7 mouse cellular contexts compared by ENCODE assay signal in genomic region chrX:167233104-167233687, GRCm38 (mm10). TPM values are rescaled to one million over a fixed set of nuclear protein-coding genes. Genes with fewer than 3 reads are reported as not detected.
DNase-seq lines count a peak whose midpoint lies in the region; ATAC-seq and TF ChIP-seq lines count a peak whose summit lies in the region.

No protein-coding gene starts in this region.

- peak; percentile 66 for DNase-seq in adrenal gland, postnatal 25 days
- DNase-seq in embryonic facial prominence, embryonic 14.5 days (ENCODE audit: low spot score) = peak; percentile 76
- peak; percentile 71 to 83 for DNase-seq in heart, postnatal 14 days
- DNase-seq in kidney, postnatal 4 days = peak; percentile 81 to 82
- DNase-seq in lung, postnatal 0 days (ENCODE audit: low spot score) = peak; percentile 83
- DNase-seq in right cerebral cortex, adult 18-20 months = peak; percentile 60

- 21% methylated on average over 9 of the region's 9 CpGs for WGBS in embryonic facial prominence, embryonic 14.5 days
- WGBS in lung, postnatal 0 days = 19% methylated on average over 9 of the region's 9 CpGs

- TF ChIP-seq CTCF in ES-Bruce4 (IDR thresholded peaks at IDR 0.05; ENCODE audit: low read depth, low read length) = peak; percentile 50
- peak; percentile 83 for TF ChIP-seq CTCF in lung, postnatal 0 days (IDR thresholded peaks at IDR 0.05)

- peak; percentile 89 for ATAC-seq in embryonic facial prominence, embryonic 14.5 days (ENCODE audit: low read depth)
- ATAC-seq in lung, postnatal 0 days = peak; percentile 94

- H3K4me1 ChIP-seq in ES-Bruce4 (ENCODE audit: control insufficient read depth, insufficient read depth, low read length) = peaks cover 2% of the 10 kb centered on the region
- no peaks in the 10 kb centered on the region for H3K4me1 ChIP-seq in embryonic facial prominence, embryonic 14.5 days (ENCODE audit: control insufficient read depth, insufficient read depth, low read length)
- H3K4me1 ChIP-seq in lung, postnatal 0 days (ENCODE audit: insufficient read depth, low read depth, low read length) = no peaks in the 10 kb centered on the region

- no peak for TF ChIP-seq EP300 in ES-Bruce4 (IDR thresholded peaks at IDR 0.05; ENCODE audit: insufficient read depth, low read depth, low read length)
- peak; percentile 82 for TF ChIP-seq EP300 in lung, postnatal 0 days (IDR thresholded peaks at IDR 0.05)

- H3K9ac ChIP-seq in ES-Bruce4 (ENCODE audit: low read depth, poor library complexity, severe bottlenecking) = 0 out of 2 replicates have a peak overlapping the region, but pooled peaks have one; percentile 33
- H3K9ac ChIP-seq in embryonic facial prominence, embryonic 14.5 days (ENCODE audit: low read depth, low read length) = no peak overlapping the region
- no peak overlapping the region for H3K9ac ChIP-seq in lung, postnatal 0 days (replicated peaks; ENCODE audit: low read depth)

- no peaks in the 10 kb centered on the region for H3K9me3 ChIP-seq in ES-Bruce4 (replicated peaks; ENCODE audit: control insufficient read depth, insufficient read depth, low read length, poor library complexity, severe bottlenecking)
- no peaks in the 10 kb centered on the region for H3K9me3 ChIP-seq in embryonic facial prominence, embryonic 14.5 days (ENCODE audit: control insufficient read depth, low read length)
- H3K9me3 ChIP-seq in lung, postnatal 0 days (ENCODE audit: low read length) = no peaks in the 10 kb centered on the region

- no peaks in the 10 kb centered on the region for H3K36me3 ChIP-seq in ES-Bruce4 (ENCODE audit: control insufficient read depth, insufficient read depth, low read length, poor library complexity, severe bottlenecking)
- H3K36me3 ChIP-seq in embryonic facial prominence, embryonic 14.5 days (ENCODE audit: control insufficient read depth, insufficient read depth, low read length) = no peaks in the 10 kb centered on the region
- H3K36me3 ChIP-seq in lung, postnatal 0 days (ENCODE audit: insufficient read depth, low read length) = no peaks in the 10 kb centered on the region

- TF ChIP-seq POLR2A in ES-Bruce4 (IDR thresholded peaks at IDR 0.05; ENCODE audit: insufficient read depth, low read length) = no peak

- peak overlapping the region; percentile 64 for H3K27ac ChIP-seq in ES-Bruce4 (ENCODE audit: insufficient read depth, low read length)
- peak overlapping the region; percentile 58; the same call in 1 of the 2 replicates for H3K27ac ChIP-seq in embryonic facial prominence, embryonic 14.5 days (replicated peaks; ENCODE audit: low read depth, low read length)
- H3K27ac ChIP-seq in lung, postnatal 0 days (ENCODE audit: low read length) = peak overlapping the region; percentile 77

- intact Hi-C loops in heart, postnatal 14 days (cut with DNase I) = loop anchor here (1.0 to 10.0 kb wide), 2 partner anchors 572 to 1068 kb away; no protein-coding TSS in a partner anchor

- H3K27me3 ChIP-seq in ES-Bruce4 (ENCODE audit: control insufficient read depth, insufficient read depth, low read length, poor library complexity, severe bottlenecking) = no peaks in the 10 kb centered on the region
- H3K27me3 ChIP-seq in embryonic facial prominence, embryonic 14.5 days (replicated peaks; ENCODE audit: control insufficient read depth, insufficient read depth, low read length) = peaks cover 7% of the 10 kb centered on the region; the same call in 1 of the 2 replicates
- no peaks in the 10 kb centered on the region for H3K27me3 ChIP-seq in lung, postnatal 0 days (replicated peaks; ENCODE audit: insufficient read depth, low read length)

- H3K4me2 ChIP-seq in embryonic facial prominence, embryonic 14.5 days (ENCODE audit: low read depth, low read length) = no peak overlapping the region
- H3K4me2 ChIP-seq in lung, postnatal 0 days (replicated peaks; ENCODE audit: low read depth, low read length) = no peak overlapping the region

- H3K4me3 ChIP-seq in ES-Bruce4 (ENCODE audit: low read depth, low read length) = no peak overlapping the region
- H3K4me3 ChIP-seq in embryonic facial prominence, embryonic 14.5 days (ENCODE audit: low read depth, low read length) = no peak overlapping the region
- H3K4me3 ChIP-seq in lung, postnatal 0 days (ENCODE audit: low read depth, low read length) = no peak overlapping the region

RNA-seq across cellular contexts. Expression of gene Tmsb4x, which starts 24.1 kb away (rescaled TPM):
- 543 and 559 TPM in 2 replicates for polyA plus RNA-seq in ES-Bruce4 (2011; ENCODE audit: insufficient read depth, insufficient read length, low read depth, missing spikeins)
- 273 and 303 TPM in 2 replicates for total RNA-seq in adrenal gland, postnatal 25 days (2021)
- polyA plus RNA-seq in embryonic facial prominence, embryonic 14.5 days (2014; fragmentation: Nextera tagmentation; extraction: Ambion mirVana) = 2,773 and 2,890 TPM in 2 replicates
- 100 to 1,000 TPM; 543 to 602 TPM for total RNA-seq in heart, postnatal 14 days (2021)
- 7,609 and 7,998 TPM in 2 replicates for polyA plus RNA-seq in lung, postnatal 0 days (2015; fragmentation: Nextera tagmentation; extraction: Ambion mirVana)

RNA-seq across cellular contexts. Expression of gene Tlr8, which starts 30.9 kb away (rescaled TPM):
- polyA plus RNA-seq in ES-Bruce4 (2011; ENCODE audit: insufficient read depth, insufficient read length, low read depth, missing spikeins) = not detected in 2 replicates
- total RNA-seq in adrenal gland, postnatal 25 days (2021) = 0.67 and 1.5 TPM in 2 replicates
- polyA plus RNA-seq in embryonic facial prominence, embryonic 14.5 days (2014; fragmentation: Nextera tagmentation; extraction: Ambion mirVana) = 0.36 and 0.47 TPM in 2 replicates
- 1 to 10 TPM; 1.9 to 2.2 TPM for total RNA-seq in heart, postnatal 14 days (2021)
- 1.5 and 1.9 TPM in 2 replicates for polyA plus RNA-seq in lung, postnatal 0 days (2015; fragmentation: Nextera tagmentation; extraction: Ambion mirVana)
